Mouse (Mus musculus) bone marrow macrophage, adult 2 months (primary cell): ENCODE data around the gene Nid2. TPM values are rescaled to one million over a fixed set of nuclear protein-coding genes. Genes with fewer than 3 reads are reported as not detected.
A peak's percentile ranks its signal among the peaks of the same experiment; 100 is the strongest.

Source experiments
- H3K27ac ChIP-seq: 2 replicates; pipeline ENCODE4 v1.5.1; 2012; ENCODE audit warnings: low read depth, low read length; ENCODE audit not compliant: insufficient read depth
- H3K4me1 ChIP-seq: 2 replicates; pipeline ENCODE4 v1.6.1; 2012; ENCODE audit warnings: low read length; ENCODE audit not compliant: control insufficient read depth, insufficient read depth
- H3K4me3 ChIP-seq: 2 replicates; pipeline ENCODE4 v1.5.1; 2012; ENCODE audit warnings: mild to moderate bottlenecking, low read length, moderate library complexity; ENCODE audit not compliant: insufficient read depth
- CTCF ChIP-seq: IDR thresholded peaks from 2 replicates; pipeline ENCODE4 v1.5.1; 2012; ENCODE audit warnings: low read depth, mild to moderate bottlenecking, low read length, moderate library complexity
- POLR2A ChIP-seq: IDR thresholded peaks from 2 replicates; pipeline ENCODE4 v1.6.1; 2012; ENCODE audit warnings: mild to moderate bottlenecking, low read depth, low read length, borderline replicate concordance
- polyA plus RNA-seq: library from polyadenylated mRNA; stranded (reverse); fragments of >200 nt; gene quantifications from 2 replicates; pipeline ENCODE4 v1.2.4, GENCODE M21; 2012; ENCODE audit not compliant: missing spikeins, insufficient read depth, insufficient read length

Nid2 gene
- polyA plus RNA-seq = 1.0 and 1.5 TPM in 2 replicates

DNA sequence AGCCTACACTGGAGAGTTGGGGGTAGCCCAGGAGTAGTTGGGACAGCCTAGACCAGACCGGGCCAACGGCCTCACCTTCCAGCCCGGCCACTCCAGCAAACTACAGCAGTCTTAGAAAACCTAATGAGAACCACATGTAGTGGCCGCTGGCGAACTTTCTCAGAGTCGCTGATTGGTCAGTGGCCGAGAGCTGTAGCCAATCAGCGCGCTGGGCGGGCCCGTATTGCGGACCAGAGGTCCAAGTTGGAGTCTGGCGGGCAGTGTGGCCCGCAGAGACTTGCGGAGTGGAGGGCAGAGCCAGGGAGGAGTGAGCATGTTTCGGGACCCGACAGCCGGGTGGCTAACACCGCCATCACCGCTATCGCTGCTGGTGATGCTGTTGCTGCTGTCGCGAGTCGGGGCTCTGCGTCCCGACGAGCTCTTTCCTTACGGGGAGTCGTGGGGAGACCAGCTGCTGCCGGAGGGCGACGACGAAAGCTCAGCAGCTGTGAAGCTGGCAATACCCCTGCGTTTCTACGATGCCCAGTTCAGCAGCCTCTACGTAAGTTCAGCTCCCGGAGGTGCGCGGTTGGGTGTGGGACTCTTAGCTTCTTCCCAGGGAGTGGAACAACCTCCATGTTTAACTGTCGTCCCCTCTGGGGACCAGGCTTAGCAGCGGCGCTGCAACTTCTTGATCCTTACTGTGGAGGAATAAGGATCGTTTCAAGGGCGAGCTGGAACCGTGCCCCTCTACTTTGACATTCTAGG lies at the start of gene Nid2:
Gene Nid2, plus strand, starts transcription at position 241 of the 747 bp plus-strand sequence.
- H3K4me1 ChIP-seq = peaks cover 8% of the 10 kb centered on the region
- TF ChIP-seq POLR2A = no peak
- TF ChIP-seq CTCF = no peak
- peak within 1 kb of the TSS; percentile 60 for H3K4me3 ChIP-seq
- H3K27ac ChIP-seq = no peak within 1 kb of the TSS

DNA sequence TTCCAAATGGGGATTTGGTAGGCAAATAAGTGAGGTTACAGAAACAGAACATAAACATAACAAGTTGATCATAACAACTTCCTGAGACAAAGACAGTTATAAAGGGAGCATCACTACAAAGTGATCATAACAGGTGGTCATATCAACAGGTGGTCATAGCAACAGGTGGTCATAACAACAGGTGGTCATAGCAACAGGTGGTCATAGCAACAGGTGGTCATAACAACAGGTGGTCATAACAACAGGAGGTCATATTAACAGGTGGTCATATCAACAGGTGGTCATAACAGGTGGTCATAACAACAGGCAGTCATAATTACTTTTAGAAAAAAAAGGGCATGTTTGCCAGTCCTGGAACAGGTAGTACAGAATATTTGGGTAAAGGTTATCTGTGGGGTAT lies 49.5 kb upstream of the Nid2 start:
- Histone ChIP-seq H3K4me3 (no peak overlapping the region), H3K4me1 (no peaks in the 10 kb centered on the region), H3K27ac (no peak overlapping the region)
- no peak for TF ChIP-seq POLR2A
- TF ChIP-seq CTCF = no peak

DNA sequence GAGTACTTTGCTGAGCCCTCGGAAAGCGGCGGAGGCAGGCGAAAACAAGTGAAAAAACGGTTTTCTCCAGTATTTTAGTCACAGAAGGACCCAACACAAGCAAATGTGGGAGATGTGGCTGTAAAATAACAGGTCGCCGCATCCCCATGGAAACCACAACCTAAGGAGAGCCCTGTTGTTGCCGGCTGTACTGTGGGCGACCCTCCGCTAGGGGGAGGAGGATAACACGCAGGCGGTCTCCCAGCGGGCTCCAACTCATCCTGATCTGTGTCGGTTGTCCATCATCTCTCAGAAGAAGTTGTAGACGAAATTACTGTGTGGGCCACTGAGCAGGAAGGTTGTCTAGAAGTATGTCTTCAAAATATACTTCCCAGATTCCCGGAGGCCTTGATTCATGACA lies 45.4 kb upstream of the Nid2 start:
- TF ChIP-seq POLR2A = no peak
- no peak for TF ChIP-seq CTCF
- H3K27ac ChIP-seq = no peak overlapping the region
- H3K4me3 ChIP-seq = no peak overlapping the region
- no peaks in the 10 kb centered on the region for H3K4me1 ChIP-seq

DNA sequence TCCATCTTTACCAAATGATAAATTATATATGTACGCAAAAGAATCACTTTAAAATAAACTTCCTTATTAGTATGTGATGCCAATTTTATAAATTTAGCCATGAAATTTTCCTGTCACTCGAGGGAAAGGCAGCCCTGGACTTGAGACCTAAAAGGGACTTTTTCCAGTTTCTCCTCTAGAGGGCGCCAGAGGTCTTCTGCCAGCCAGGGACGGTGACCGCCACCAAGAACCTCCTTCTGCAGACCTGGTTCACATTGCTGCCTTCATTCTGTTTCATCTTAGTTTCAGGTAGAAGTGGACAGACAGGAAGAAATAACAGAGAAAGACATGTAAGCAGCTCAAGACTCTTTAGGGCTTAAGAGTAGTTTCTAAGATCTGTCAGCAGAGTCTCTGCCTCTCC lies 44.6 kb upstream of the Nid2 start:
- TF ChIP-seq CTCF (peak; percentile 83), POLR2A (no peak)
- Histone ChIP-seq H3K4me3 (no peak overlapping the region), H3K4me1 (no peaks in the 10 kb centered on the region), H3K27ac (no peak overlapping the region)

DNA sequence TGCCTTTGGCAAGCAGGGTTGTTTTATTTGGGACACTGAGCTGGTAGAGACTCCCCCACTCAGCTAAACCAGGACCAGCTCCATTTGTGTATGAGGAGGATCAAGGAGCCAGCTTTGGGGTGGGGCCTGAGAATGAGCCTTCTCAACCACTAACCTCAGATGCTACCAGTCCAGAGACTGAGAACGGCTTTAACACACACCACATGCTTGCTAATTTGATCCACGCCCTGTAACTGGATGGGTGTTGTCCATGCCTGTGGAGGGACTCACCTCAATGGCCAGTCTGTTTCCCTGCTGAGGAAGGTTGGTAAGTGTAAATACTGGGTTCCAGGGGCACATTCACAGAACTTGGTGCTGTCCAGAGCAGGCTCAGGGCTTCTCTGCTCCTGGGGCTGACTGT lies 44.1 kb upstream of the Nid2 start:
- Histone ChIP-seq H3K4me3 (no peak overlapping the region), H3K4me1 (no peaks in the 10 kb centered on the region), H3K27ac (no peak overlapping the region)
- TF ChIP-seq CTCF (no peak), POLR2A (no peak)

DNA sequence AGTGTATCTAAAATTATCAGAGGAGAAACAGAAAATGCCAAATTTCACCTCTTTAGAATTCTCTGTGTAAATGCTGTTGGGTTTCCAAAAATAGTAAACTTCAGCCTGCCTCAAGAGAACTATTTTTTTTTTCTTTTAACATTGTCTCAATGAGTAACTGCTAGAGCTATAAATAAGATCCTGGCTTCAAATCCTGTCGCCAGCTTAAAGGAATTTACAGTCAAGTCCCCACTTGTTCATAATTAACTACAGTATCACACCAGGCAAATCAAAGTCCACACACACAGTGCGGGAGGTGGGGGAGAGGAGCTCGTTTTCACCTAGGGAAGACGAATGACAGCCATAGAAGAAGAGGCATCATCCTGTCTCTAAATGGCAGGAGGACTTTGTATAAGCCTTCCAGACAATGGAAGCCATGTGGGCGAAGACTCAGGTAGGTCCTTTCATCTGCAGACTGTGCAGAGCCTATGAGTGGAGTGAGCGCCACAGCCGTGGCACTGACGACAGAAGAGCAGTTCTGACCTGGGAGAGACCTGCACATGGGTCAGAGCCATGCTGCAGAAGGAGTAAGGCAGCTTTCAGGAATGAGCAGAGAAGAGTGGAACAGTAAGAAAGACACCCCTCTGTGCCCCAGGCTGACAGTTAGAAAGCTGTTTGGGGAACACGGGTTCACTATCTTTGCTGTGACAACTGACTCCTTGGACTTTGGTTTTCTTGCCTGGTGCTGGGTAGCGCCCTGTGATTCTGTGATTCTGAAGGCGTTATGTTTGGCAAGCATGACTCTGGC lies 43.2 kb upstream of the Nid2 start:
- Histone ChIP-seq H3K4me1 (peaks cover 7% of the 10 kb centered on the region), H3K4me3 (no peak overlapping the region), H3K27ac (no peak overlapping the region)
- TF ChIP-seq POLR2A (no peak), CTCF (no peak)

DNA sequence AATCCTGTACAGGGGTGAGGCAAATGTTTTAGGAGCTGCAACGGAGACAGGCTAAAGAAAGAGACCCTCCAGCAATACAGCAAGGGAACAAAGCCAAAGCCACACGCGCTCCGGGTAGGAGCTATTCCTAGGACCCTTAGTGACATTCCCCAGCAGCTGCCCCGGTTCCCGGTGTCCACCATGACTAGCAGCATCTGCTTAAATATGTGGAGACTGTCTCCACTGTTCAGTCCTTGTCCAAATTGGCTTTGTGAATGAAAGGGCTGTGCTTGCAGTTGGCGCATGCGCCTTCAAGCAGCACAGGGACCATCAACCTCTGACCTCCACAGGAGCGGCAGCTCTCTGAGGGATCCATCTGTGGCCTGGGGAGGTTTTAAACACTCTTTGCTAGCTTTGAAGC lies 41.9 kb upstream of the Nid2 start:
- no peak overlapping the region for H3K27ac ChIP-seq
- TF ChIP-seq POLR2A (no peak), CTCF (no peak)
- H3K4me1 ChIP-seq = peaks cover 10% of the 10 kb centered on the region
- no peak overlapping the region for H3K4me3 ChIP-seq

DNA sequence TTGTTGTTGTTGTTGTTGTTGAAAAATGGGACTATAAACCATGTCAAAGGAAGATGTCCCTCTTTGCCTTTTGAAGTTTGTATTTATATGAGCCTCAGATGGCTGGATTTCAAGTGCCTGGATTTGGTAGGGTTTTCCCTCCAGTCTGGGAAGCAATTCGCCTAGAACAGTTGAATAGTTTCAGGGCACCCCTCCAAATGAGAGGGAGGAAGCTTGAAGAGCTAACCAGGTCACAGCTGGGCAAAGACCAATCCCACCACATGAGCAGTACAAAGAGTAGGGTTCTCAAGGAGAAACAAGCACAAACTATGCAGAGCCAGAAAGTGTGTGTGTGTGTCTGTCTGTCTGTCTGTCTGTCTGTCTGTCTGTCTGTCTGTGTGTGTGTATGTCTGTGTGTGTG lies 39.3 kb upstream of the Nid2 start:
- H3K4me3 ChIP-seq = no peak overlapping the region
- peaks cover 20% of the 10 kb centered on the region for H3K4me1 ChIP-seq
- TF ChIP-seq CTCF = no peak
- TF ChIP-seq POLR2A = no peak
- no peak overlapping the region for H3K27ac ChIP-seq

DNA sequence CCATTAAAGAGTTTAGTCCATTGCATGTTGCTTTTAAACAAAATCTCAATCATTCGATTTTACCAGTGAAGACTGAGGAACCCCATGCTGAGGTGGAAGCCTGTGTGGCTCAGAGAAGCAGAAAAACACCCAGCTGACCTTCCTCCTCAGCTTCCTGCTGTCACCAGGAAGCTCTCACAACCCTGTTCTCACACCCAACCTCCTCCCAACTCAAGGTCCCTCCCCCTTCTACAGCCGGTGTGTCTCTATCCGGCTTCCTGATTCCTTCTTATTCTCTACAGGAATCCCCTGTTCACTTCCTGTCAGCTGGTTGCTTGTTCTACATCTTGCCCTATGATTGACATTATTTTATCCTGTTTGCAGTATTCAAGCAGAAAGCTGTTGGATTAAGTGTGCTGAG lies 38.0 kb upstream of the Nid2 start:
- Histone ChIP-seq H3K27ac (peak overlapping the region; percentile 42), H3K4me3 (no peak overlapping the region), H3K4me1 (peaks cover 20% of the 10 kb centered on the region)
- TF ChIP-seq POLR2A (no peak), CTCF (no peak)

DNA sequence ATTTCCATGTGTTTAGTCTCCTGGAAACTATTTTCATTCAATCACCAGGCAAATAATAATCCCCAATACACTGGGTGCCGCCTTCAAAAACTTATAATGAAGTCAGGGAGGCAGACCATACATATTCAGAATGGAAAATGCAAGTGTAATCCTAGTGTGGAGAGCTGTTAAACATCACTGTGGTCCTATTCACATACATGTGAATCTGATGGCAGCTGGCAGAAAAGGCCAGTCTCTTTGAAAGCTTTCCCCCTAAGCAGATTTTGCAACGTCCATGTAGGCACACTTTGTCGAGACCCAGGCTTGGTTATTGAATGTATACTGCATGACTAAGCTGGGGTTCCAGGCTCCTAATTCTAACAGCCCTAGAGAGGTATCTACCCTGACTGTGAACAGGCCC lies 32.0 kb upstream of the Nid2 start:
- Histone ChIP-seq H3K4me1 (peaks cover 13% of the 10 kb centered on the region), H3K27ac (no peak overlapping the region), H3K4me3 (no peak overlapping the region)
- TF ChIP-seq CTCF = no peak
- no peak for TF ChIP-seq POLR2A
